ENCODE assay signal across 8 mouse cellular contexts in the genomic region with DNA sequence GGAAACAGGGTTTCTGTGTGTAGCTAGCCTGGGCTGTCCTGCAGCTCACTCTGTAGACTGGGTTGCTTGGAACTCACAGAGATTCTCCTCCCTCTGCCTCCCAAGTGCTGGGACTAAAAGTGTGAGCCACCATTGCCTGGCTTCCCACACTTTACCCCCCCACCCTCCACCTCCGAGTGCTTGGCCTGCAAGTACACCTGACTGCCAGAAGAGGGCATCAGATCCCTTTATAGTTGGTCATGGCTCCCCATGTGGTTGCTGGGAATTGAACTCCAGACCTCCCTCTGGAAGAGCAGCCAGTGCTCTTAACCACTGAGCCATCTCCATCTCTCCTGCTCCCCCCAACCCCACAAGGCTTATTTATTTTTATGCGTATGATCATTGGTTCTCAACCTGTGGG. TPM values are rescaled to one million over a fixed set of nuclear protein-coding genes. Genes with fewer than 3 reads are reported as not detected.
DNase-seq lines count a peak whose midpoint lies in the region; ATAC-seq and TF ChIP-seq lines count a peak whose summit lies in the region.

No protein-coding gene starts in this region.

- no peaks in the 10 kb centered on the region for H3K36me3 ChIP-seq in neural tube, embryonic 15.5 days
- H3K36me3 ChIP-seq in lung, embryonic 15.5 days: no peaks in the 10 kb centered on the region

- H3K27ac ChIP-seq in neural tube, embryonic 15.5 days (replicated peaks): no peak overlapping the region
- no peak overlapping the region for H3K27ac ChIP-seq in embryonic fibroblast, embryonic 13.5 days (ENCODE audit: insufficient read depth, low read length)
- no peak overlapping the region for H3K27ac ChIP-seq in lung, embryonic 15.5 days

- peak; percentile 43 for DNase-seq in embryo, embryonic 10 days (ENCODE audit: low spot score)
- no peak for DNase-seq in embryo, embryonic 9.5 days (ENCODE audit: extremely low spot score)
- peak; percentile 21 for DNase-seq in neural tube, embryonic 10.5 days (ENCODE audit: extremely low spot score, low spot score)
- peak; percentile 48 for DNase-seq in thymus, postnatal 4 days
- no peak for DNase-seq in frontal cortex, postnatal 14 days (ENCODE audit: low spot score in 2 of 2)

- H3K9me3 ChIP-seq in neural tube, embryonic 15.5 days (replicated peaks): no peaks in the 10 kb centered on the region
- no peaks in the 10 kb centered on the region for H3K9me3 ChIP-seq in lung, embryonic 15.5 days

- H3K4me2 ChIP-seq in neural tube, embryonic 15.5 days: no peak overlapping the region
- H3K4me2 ChIP-seq in lung, embryonic 15.5 days: no peak overlapping the region

- H3K27me3 ChIP-seq in neural tube, embryonic 15.5 days (replicated peaks): no peaks in the 10 kb centered on the region
- no peaks in the 10 kb centered on the region for H3K27me3 ChIP-seq in lung, embryonic 15.5 days

- peaks cover 4% of the 10 kb centered on the region for H3K4me1 ChIP-seq in neural tube, embryonic 15.5 days
- H3K4me1 ChIP-seq in embryonic fibroblast, embryonic 13.5 days (ENCODE audit: control insufficient read depth, insufficient read depth, low read length): no peaks in the 10 kb centered on the region
- H3K4me1 ChIP-seq in lung, embryonic 15.5 days: 0 out of 2 replicates have a peak, but pooled peaks cover 2% of the 10 kb centered on the region

- no peak overlapping the region for H3K9ac ChIP-seq in neural tube, embryonic 15.5 days (replicated peaks)
- H3K9ac ChIP-seq in lung, embryonic 15.5 days: no peak overlapping the region

- H3K4me3 ChIP-seq in neural tube, embryonic 15.5 days (replicated peaks): no peak overlapping the region
- H3K4me3 ChIP-seq in embryonic fibroblast, embryonic 13.5 days (ENCODE audit: insufficient read depth, low read length): no peak overlapping the region
- no peak overlapping the region for H3K4me3 ChIP-seq in lung, embryonic 15.5 days

- TF ChIP-seq CTCF in embryonic fibroblast, embryonic 13.5 days (IDR thresholded peaks at IDR 0.05; ENCODE audit: borderline replicate concordance, insufficient read depth, low read length): peak; percentile 28; the same call in 1 of the 2 replicates

- TF ChIP-seq POLR2A in embryonic fibroblast, embryonic 13.5 days (IDR thresholded peaks at IDR 0.05; ENCODE audit: low read depth, low read length): no peak

- 29% methylated on average over 2 of the region's 2 CpGs for WGBS in neural tube, embryonic 15.5 days
- WGBS in lung, embryonic 15.5 days: 34% methylated on average over 2 of the region's 2 CpGs

- no peak for ATAC-seq in neural tube, embryonic 15.5 days (ENCODE audit: low FRiP score)
- 0 out of 2 replicates have a peak, but pooled peaks have one; percentile 39 for ATAC-seq in lung, embryonic 15.5 days (ENCODE audit: borderline replicate concordance, extremely low read depth, low FRiP score, low TSS enrichment)

RNA-seq across cellular contexts. Expression of a gene that starts 5.7 kb away (rescaled TPM):
- polyA plus RNA-seq in neural tube, embryonic 15.5 days (2015; fragmentation: Nextera tagmentation; extraction: Ambion mirVana): 2.6 and 4.3 TPM in 2 replicates
- 2.0 TPM in 1 of 2 replicates, not detected in the other for polyA plus RNA-seq in embryonic fibroblast, embryonic 13.5 days (2011; ENCODE audit: insufficient read length, low read depth, missing spikeins)
- polyA plus RNA-seq in lung, embryonic 15.5 days (2015; fragmentation: Nextera tagmentation; extraction: Ambion mirVana): 2.3 and 2.7 TPM in 2 replicates

RNA-seq across cellular contexts. Expression of a gene that starts 15.7 kb away (rescaled TPM):
- 0.95 and 1.3 TPM in 2 replicates for polyA plus RNA-seq in neural tube, embryonic 15.5 days (2015; fragmentation: Nextera tagmentation; extraction: Ambion mirVana)
- polyA plus RNA-seq in embryonic fibroblast, embryonic 13.5 days (2011; ENCODE audit: insufficient read length, low read depth, missing spikeins): 0.80 and 1.3 TPM in 2 replicates
- polyA plus RNA-seq in lung, embryonic 15.5 days (2015; fragmentation: Nextera tagmentation; extraction: Ambion mirVana): 0.21 and 0.24 TPM in 2 replicates

RNA-seq across cellular contexts. Expression of a gene that starts 18.5 kb away (rescaled TPM):
- polyA plus RNA-seq in neural tube, embryonic 15.5 days (2015; fragmentation: Nextera tagmentation; extraction: Ambion mirVana): 11.1 and 13.0 TPM in 2 replicates
- 3.1 and 3.4 TPM in 2 replicates for polyA plus RNA-seq in embryonic fibroblast, embryonic 13.5 days (2011; ENCODE audit: insufficient read length, low read depth, missing spikeins)
- polyA plus RNA-seq in lung, embryonic 15.5 days (2015; fragmentation: Nextera tagmentation; extraction: Ambion mirVana): 4.6 and 5.1 TPM in 2 replicates

RNA-seq across cellular contexts. Expression of a gene that starts 26.8 kb away (rescaled TPM):
- polyA plus RNA-seq in neural tube, embryonic 15.5 days (2015; fragmentation: Nextera tagmentation; extraction: Ambion mirVana): 743 and 777 TPM in 2 replicates
- polyA plus RNA-seq in embryonic fibroblast, embryonic 13.5 days (2011; ENCODE audit: insufficient read length, low read depth, missing spikeins): 318 and 322 TPM in 2 replicates
- 847 and 887 TPM in 2 replicates for polyA plus RNA-seq in lung, embryonic 15.5 days (2015; fragmentation: Nextera tagmentation; extraction: Ambion mirVana)

RNA-seq across cellular contexts. Expression of a gene that starts 27.7 kb away (rescaled TPM):
- 28.9 and 30.5 TPM in 2 replicates for polyA plus RNA-seq in neural tube, embryonic 15.5 days (2015; fragmentation: Nextera tagmentation; extraction: Ambion mirVana)
- polyA plus RNA-seq in embryonic fibroblast, embryonic 13.5 days (2011; ENCODE audit: insufficient read length, low read depth, missing spikeins): 45.1 and 54.4 TPM in 2 replicates
- 24.8 and 27.2 TPM in 2 replicates for polyA plus RNA-seq in lung, embryonic 15.5 days (2015; fragmentation: Nextera tagmentation; extraction: Ambion mirVana)

Comparison
In these comparisons a context has a peak if more than half of its experiments do, and no peak if none do; other contexts are left out.
1. DNase-seq: peak in embryo, embryonic 10 days (single experiment), neural tube, embryonic 10.5 days (single experiment) and thymus, postnatal 4 days (single experiment); none in embryo, embryonic 9.5 days (single experiment) and frontal cortex, postnatal 14 days (0 of 2).